Mouse (Mus musculus): ENCODE data around the gene Gm9767. TPM values are rescaled to one million over a fixed set of nuclear protein-coding genes. Genes with fewer than 3 reads are reported as not detected.

Gene Gm9767
- not detected in 2 replicates for polyA plus RNA-seq (2012; rRNA removed)

DNA sequence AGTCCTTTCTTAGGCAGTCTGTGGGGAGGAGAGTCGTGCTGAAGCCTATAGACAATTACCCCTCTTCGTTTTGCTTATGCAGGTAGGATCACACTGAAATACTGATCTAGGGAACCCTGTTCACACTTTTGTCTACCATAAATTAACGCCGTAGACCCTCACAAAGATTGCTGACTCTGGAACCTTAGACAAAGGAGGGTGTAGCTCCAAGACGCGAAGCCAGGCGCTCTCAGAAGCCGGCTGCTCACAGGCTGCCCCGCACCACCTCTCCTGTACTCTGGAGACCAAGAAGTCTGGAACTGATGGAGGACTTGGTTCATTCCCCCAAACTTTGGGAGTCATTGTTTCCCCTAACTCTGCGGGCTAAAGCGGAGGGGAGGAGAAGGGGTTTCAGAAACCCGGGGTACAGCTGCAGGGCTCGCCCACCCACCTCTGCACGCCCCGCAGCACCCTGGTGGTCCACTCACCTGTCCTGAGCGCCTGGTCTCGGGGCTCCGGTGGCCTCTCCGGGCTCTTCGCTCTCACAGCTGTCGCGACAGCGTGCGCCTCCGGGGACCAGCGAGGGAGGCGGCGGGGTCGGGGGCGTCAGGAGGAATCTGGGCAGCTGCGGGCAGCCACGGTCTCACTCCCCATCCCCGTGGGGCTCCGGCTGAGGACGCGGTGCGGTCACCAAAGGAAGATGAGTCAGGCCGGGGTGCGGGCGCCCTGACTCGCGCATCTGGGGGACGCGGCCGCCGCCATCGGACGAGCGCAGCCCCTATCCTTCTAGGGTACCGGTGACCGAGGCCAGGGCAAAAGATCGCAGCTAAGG lies at the start of gene Gm9767:
TSS of gene Gm9767 (plus strand) at position 585 of the 811 bp plus-strand sequence.
- 5% methylated on average over 52 of the region's 52 CpGs for WGBS
- no peak for DNase-seq (ENCODE audit: low read depth, low spot score)

DNA sequence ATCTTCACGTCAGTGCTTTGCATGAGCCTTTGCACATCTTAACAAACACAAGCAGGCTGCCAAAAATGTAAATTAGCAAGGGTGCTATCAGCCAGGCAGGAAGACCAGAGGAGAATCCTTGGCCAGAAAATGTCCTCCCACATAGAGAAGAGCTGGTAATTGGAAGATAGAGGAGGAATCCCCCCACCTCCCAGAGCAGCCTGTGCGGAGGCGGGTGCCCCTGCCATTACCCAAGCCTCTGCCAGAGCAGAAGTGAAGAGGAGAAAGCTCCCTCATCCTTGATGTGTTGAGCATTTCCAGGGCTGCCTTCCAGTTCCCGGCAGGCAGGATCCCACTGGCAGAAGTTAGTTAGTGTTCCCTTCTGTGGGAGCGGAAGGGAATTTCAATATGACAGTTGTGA lies 43.1 kb upstream of the Gm9767 start:
- WGBS = 75% methylated on average over 5 of the region's 5 CpGs
- no peak for DNase-seq (ENCODE audit: low read depth, low spot score)

DNA sequence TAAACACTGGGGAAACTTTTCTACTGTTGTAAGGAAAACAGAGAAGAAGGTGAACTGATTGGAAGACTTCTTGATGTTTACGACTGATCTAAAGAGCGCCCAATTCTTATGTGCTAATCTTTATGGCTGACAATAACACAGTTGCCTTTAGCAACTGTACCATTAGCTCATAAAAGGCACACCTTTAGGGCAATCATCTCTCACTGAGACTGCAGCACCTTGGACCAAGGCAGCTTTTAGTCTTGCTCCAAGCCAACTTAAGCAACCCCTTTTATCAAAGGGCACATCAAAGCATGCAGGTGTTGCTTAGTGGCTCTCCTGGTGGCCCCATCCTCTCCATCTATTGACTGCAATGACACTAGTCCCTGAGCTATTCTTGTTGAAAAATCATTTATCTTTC lies 26.9 kb upstream of the Gm9767 start:
- DNase-seq (ENCODE audit: low read depth, low spot score) = no peak
- WGBS = 37% methylated on average over 2 of the region's 2 CpGs

DNA sequence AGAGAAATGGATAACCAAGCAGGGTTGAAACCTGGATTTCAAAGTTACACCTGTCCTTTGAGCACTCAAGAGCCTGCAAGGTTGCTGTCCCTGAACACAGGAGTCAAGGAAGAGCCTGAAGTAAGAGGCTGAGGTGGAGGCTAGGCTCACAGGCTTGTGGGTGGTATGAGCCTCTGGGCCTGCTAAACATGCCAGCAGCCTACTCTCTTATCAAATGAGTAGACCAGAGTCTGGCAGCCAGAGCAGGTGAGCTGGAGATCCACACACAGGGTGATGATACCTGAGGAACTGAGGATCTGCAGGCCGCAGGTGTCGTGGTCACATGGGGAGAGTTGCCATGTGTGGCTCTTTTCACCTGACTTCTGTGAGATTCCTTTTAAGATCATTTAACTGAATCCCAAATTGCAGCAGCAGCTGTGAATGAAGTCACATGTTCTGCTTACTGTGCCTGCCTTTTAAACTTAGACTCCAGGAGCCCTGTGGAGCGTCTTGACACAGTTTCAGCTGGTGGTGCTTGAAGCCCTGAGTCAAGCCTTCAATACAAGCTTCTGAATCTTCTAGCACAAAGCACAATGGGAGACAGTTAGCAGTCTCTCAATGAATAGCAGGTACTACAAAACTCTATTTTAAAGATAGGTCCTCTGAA lies 18.3 kb upstream of the Gm9767 start:
- DNase-seq (ENCODE audit: low read depth, low spot score) = no peak
- WGBS = 89% methylated on average over 3 of the region's 3 CpGs

DNA sequence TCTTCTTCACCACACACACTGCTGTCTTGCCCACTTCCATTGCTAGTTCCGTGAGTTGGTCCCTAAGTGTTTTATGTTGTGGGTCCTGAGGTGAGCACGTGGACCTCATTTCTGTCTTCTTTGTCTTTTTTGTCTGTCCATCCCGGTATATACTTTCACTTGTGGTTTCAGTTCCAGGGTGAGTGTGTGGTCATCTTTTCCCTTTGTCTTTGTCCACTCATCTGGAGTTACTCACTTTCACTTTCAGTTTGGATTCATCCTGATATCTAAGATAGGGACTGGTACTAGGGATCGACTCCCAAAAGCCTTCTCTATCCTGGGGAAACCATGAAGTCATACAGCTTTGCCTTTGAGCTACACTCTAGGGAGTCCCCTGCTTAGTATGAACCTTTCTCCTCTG lies 15.0 kb upstream of the Gm9767 start:
- WGBS = 90% methylated on average over 4 of the region's 4 CpGs
- no peak for DNase-seq (ENCODE audit: low read depth, low spot score)

DNA sequence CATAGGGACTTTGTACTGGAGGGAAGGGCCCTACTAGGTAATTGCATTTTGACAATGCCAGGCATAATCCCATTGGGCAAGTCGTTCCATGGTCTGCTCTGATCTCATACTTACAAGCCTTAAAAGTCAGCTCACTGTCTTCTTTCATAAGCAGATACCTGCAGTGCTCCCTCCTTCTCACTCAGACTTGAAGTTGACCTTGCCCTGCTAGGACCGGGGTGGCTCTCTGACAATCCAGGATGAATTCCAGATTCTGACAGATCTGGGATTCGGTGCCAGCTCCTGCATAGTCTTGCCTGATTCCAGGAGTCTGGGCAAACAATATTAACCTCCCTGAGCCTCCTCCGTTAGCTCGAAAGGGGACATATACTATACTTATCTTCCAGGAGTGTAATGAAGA lies 6.1 kb upstream of the Gm9767 start:
- 59% methylated on average over 5 of the region's 5 CpGs for WGBS
- no peak for DNase-seq (ENCODE audit: low read depth, low spot score)

DNA sequence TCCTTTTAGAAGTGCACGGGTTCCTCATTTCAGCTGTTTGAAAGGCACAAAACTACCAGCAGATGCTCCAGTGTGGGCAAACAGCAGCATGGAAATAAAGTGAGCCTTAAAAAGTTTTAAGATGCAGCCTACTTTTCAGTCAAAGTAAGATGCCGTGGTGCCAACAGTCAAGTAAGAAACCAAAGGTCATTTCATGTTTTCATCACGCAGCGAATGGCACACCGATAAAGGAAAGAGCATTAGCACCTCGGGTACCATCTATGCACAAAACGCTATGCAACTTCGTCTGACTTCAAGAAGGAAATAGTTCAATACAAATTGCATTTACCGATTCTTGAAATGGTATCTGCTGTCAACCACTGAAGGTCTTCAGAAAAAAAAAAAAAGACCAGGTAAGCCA lies 1.1 kb upstream of the Gm9767 start:
- 82% methylated on average over 9 of the region's 9 CpGs for WGBS

DNA sequence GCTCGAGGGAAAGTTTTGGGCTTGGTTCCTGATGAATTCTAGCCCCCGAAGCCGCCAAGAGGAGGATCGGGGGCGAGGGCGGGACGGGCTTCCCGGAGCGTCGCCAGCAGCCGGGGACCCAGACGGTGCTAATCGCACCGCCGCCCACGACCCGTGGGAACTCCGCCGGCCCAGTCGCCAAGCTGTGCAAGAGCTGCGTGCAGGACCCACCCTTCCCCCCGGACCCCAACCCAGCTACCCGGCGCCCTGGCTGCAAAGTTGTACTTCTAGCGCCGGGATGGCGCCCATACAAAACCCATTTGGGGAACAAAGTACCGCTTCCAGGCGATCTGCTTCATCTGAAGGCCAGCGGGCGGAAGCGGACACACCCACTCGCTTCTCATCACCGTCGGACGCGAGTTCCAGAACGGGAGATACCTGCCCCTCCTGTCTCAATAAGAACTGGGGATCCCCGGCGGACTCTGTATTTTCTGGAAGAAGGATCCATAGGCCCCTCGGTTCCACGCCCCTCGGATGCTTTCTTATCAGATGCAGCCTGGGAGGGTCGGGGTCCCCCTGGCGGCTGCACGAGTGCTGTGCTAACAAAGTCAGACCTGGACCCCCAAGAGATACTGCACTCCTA lies 577 bp downstream of the Gm9767 start, which contains the start of gene Tmem200a:
TSS of gene Tmem200a (minus strand) at position 532 of the 622 bp plus-strand sequence.
- no peak for DNase-seq (ENCODE audit: low read depth, low spot score)
- 2% methylated on average over 46 of the region's 46 CpGs for WGBS

More for the DNA sequence above, 1.1 kb upstream of the Gm9767 start:
- DNase-seq (ENCODE audit: low read depth, low spot score) = no peak

DNA sequence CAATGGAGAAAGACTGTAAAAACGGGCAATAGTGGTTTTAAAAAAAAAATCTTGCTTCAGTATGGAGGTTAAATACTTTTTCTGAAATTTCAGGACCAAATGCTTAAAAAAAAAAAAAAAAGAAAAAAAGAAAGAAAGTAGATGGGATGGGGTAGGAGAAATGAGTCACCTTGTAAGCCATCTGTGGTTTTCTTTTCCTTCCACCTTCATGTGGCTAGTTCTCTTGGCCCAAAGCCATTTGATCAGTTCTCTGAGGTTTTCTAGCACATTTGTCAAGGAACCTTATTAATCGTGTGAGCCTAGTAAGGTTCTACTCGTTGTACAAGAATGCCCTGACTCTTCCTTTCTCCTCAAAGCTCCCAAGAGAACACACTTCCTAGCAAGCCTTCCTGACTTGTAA lies 1.6 kb downstream of the Gm9767 start:
- 61% methylated on average over 3 of the region's 3 CpGs for WGBS
- no peak for DNase-seq (ENCODE audit: low read depth, low spot score)

DNA sequence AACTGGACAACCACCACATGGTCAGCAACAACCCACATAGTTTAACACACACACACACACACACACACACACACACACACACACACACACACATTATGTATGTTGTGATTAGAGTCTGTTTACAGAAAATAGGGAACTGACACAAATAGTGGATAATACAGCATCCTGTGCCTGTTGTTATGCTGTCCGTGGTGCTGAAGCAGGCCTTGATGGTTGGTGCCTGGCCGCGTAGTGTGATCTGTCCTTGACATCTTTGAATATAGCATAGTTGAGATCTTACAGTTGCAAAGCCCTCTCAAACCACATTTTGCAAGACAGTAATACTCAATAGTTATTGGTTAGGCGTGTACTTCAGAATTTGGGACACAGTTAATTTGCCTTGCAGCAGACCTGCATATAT lies 4.0 kb downstream of the Gm9767 start:
- WGBS = 68% methylated on average over 4 of the region's 4 CpGs
- DNase-seq (ENCODE audit: low read depth, low spot score) = no peak

DNA sequence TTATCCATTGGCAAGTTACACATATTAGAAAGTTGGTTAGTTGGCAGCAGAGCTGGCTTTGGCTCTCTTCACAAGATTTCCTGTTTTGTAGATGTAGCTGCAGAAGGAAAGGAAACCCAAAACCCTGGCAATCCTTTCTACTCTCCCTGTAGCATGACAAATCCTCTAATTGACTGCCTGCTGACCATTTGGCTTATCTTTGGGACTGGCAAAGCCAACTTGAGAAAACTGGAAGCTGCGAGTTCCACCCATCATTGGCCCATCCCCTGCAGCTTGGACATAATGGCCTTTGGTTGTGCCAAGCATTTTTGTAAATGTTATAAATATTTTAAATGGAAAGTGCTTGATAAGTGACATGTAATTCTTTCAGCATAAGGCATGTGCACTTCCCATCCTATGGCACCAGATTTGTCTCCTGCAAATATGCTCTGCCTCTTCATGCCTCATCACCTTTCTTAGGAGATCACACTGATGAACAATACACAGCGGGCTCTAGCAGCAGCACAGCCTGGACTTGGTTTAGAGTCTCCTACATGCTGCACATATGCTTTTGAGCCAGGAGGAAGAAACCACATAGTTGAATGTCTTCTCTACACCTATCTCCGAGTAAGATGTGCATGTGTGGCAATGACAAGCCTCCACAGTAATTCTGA lies 25.4 kb downstream of the Gm9767 start:
- DNase-seq (ENCODE audit: low read depth, low spot score) = no peak
- 69% methylated on average over 3 of the region's 3 CpGs for WGBS

DNA sequence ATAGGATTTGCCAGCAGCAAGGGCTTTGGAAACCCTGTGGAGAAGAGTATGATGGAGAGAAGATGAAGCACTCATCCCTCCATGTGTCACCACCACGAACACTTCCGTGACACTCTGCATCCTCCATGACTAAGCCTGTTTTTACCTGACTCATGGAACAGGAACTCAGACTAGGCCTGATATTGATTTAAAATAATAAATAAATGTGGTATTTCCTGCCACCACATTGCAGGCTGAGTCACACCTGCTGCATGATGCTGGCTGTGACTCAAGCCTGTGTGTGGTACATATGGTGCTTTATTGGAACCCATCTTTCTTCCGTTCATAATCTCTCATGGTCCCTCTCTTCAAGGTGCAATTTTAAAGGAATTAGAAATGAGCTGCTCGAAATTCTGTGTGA lies 36.4 kb downstream of the Gm9767 start:
- 79% methylated on average over 4 of the region's 4 CpGs for WGBS
- DNase-seq (ENCODE audit: low read depth, low spot score) = no peak

DNA sequence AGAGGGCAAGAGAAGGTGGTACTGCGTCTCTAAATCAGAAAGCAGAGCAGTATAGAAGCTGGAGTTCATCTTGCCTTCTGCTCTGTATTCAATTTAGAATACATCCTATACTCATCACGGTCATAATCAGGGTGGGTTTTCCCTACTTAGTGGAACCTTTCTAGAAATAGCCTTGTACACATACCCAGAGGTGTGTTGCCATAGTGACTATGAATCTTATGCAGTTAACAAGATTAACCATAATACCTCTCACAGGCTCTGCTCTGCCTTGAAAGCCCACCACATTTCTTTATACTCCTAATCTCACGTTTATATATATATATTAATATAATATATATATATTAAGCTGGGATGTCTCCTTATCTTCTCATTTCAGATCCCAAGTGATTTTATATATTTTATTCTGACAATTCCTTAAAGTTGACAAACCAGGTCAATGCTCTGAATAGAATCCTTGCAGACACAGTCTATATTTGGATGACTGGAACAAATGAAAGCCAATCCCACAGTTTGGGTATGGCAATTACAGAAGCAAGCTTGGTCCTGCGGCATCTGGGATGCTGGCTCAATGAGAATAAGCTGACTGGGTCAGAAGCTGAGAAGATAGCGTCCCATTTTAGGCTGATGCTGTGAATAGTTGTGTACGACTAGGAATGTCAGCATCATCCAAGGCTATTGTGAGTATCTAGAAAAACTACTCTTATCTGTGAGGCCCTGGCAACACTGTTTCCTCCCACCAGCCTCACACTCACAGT lies 41.2 kb downstream of the Gm9767 start:
- 81% methylated on average over 6 of the region's 6 CpGs for WGBS
- no peak for DNase-seq (ENCODE audit: low read depth, low spot score)

DNA sequence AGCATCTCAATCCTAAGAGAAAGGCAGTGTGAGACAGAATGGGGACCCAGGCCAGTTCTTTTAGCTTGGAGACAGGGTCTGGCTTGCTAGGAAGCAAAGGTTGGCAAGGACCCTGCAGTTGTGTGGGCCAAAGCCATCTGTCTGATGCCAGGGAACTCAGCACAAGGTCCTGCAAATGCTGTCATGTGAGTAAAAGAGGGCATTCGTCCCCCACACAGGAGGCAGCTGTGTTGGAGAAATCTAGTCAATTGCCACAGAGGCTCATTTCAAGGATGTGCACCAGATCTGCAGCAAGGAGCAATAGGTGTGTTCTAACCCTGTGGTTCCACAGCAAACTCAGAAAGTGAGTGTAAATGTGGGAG lies 41.7 kb downstream of the Gm9767 start:
- WGBS = 48% methylated on average over 1 of the region's 1 CpGs
- no peak for DNase-seq (ENCODE audit: low read depth, low spot score)

Other genes with a start within 250 kb of the Gm9767 start
- gene Tmem200a, start 797 bp downstream of the Gm9767 start, polyA plus RNA-seq (2012; rRNA removed) = 1.2 TPM in 2 replicates
- gene Samd3, start 151.5 kb downstream of the Gm9767 start, polyA plus RNA-seq (2012; rRNA removed) = 0.07 TPM in 2 replicates

Measured in large intestine, adult 2 months (tissue).